Mouse (Mus musculus) brain, embryonic 18.5 days (tissue): ENCODE measurements at regions not wholly inside any gene's neighbourhood (a gene's known extent, or its start where the extent isn't known, plus 50 kb on each side); places are given as distances from the start of the nearest gene placed in this dataset.

ENCODE experiments used
- DNase-seq: peaks from one replicate; pipeline ENCODE4 v3.0.0-alpha.2; 2012; ENCODE audit warnings: low read depth, low spot score

DNA sequence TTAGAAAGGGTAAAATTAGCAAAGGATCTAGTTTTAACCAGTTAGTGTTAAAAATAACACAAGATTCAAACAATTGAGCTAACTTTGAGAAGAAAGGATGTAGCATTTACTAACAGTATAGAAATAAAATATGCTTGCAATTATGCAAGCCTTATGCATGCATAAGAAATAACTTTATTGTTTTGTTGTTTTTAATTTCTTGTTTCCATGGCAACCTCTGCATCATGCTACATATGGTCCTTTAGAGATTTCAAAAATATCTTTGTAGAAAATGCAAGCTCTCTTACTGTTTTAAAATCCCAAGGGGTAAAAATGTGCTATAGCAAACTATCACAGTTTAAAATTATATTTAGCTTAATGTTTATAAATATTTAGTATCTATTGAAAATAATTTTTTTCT lies 395.0 kb upstream of the Spock3 start:
- peak; percentile 37 for DNase-seq

DNA sequence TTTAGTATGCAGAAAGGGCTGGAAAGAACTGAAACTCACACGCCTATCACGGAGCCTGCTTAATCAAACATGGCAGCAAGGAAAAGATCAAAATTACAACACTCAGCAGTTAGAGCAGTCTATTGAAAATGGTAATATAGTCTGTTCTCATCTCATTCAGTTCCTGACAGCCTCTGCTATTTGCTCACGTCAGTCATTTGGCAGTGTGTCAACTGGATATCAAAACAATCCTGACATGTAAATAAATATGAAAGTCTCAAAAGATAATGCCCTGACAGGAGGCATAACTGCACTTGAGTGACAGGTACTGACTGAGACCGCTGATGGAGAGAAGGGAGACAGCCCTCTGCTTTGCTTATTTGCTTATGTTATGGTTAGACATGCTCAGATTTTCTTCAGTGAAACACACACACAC lies 375.0 kb upstream of the Spock3 start:
- peak; percentile 50 for DNase-seq

DNA sequence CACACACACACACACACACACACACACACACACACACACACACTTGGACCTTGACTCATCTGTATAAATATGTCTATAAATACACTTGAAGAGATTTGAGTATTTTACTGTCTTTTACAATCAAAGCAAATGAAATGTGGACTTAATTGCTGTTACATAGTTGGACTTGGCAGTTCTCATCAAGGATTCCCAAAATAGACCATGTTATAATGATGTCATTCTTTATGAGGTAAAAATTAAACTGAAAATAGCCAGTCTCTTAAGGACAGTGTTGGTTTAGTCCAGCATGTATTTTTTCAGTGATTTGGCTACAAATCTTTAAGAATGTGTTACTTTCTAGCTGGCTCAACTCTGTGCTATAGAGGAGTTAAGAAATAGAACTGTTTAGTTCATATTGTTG lies 351.5 kb upstream of the Spock3 start:
- DNase-seq = no peak

GRCm38 (mm10) chr8:62606126-62606525 lies 344.7 kb upstream of the Spock3 start:
- DNase-seq = no peak

GRCm38 (mm10) chr8:62619992-62620391 lies 330.8 kb upstream of the Spock3 start:
- DNase-seq = no peak

DNA sequence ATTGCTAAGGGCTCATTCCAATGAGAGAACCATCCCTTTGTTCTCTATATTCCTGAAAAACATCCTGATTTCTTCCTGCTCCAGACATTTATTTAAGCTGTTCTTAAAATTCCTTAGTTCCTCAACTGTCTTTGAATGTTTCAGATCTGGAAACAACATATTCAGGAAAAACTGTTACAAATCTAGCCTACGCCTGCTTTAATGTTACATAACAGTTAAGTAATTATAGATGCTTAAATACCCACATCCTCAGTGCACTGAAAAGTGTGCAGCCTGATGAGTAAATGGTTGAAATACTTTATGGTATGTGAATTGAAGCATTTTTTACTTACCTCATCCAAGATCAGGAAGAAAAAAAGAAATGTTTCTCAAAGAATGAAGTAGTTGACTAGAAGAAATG lies 329.6 kb upstream of the Spock3 start:
- DNase-seq = no peak
